Mouse (Mus musculus): ENCODE measurements around the gene Hand1. TPM values are rescaled to one million over a fixed set of nuclear protein-coding genes. Genes with fewer than 3 reads are reported as not detected.
A peak's percentile ranks its signal among the peaks of the same experiment; 100 is the strongest.

Gene Hand1
- polyA plus RNA-seq, 1 experiment from 2014 or later, result 36.6 TPM

- 1% methylated on average over 70 of the region's 85 CpGs for WGBS
Measured at GRCm38 (mm10) chr11:57801766-57802510, 30.7 kb downstream of the Hand1 start.

GRCm38 (mm10) chr11:57800971-57801765, 31.4 kb downstream of the Hand1 start, which contains the start of gene Sap30l:
TSS of gene Sap30l (plus strand) at chr11:57801637.
- Histone ChIP-seq H3K4me1 (replicated peaks; ENCODE audit: control insufficient read depth, insufficient read depth, low read length) (peaks cover 18% of the 10 kb centered on the region), H3K27ac (ENCODE audit: low read depth) (peak within 1 kb of the TSS; percentile 75), H3K9me3 (ENCODE audit: control insufficient read depth, low read length) (no peaks in the 10 kb centered on the region), H3K9ac (ENCODE audit: low read length) (peak within 1 kb of the TSS; percentile 84), H3K4me3 (ENCODE audit: low read depth, low read length) (peak within 1 kb of the TSS; percentile 83), H3K27me3 (replicated peaks; ENCODE audit: control insufficient read depth, insufficient read depth, low read length) (no peaks in the 10 kb centered on the region), H3K4me2 (ENCODE audit: low read length) (peak within 1 kb of the TSS; percentile 66), H3K36me3 (ENCODE audit: control insufficient read depth, insufficient read depth, low read length) (peaks cover 4% of the 10 kb centered on the region)
- DNase-seq (ENCODE audit: low spot score), result peak; percentile 97
- peak; percentile 97 for ATAC-seq (replicated peaks; ENCODE audit: low FRiP score, low TSS enrichment, low read depth)
- under 1% methylated on average over 58 of the region's 66 CpGs for WGBS

More at GRCm38 (mm10) chr11:57801766-57802510, 30.7 kb downstream of the Hand1 start:
- peak overlapping the region; percentile 83 for H3K4me3 ChIP-seq (ENCODE audit: low read depth, low read length)
- DNase-seq (ENCODE audit: low spot score) (peak; percentile 81), ATAC-seq (replicated peaks; ENCODE audit: low FRiP score, low TSS enrichment, low read depth) (peak; percentile 59)
- peak overlapping the region; percentile 84 for H3K9ac ChIP-seq (ENCODE audit: low read length)
- H3K4me2 ChIP-seq (ENCODE audit: low read length), result peak overlapping the region; percentile 66
- H3K4me1 ChIP-seq (replicated peaks; ENCODE audit: control insufficient read depth, insufficient read depth, low read length), result peaks cover 18% of the 10 kb centered on the region
- peak overlapping the region; percentile 75 for H3K27ac ChIP-seq (ENCODE audit: low read depth)
- no peaks in the 10 kb centered on the region for H3K9me3 ChIP-seq (ENCODE audit: control insufficient read depth, low read length)
- H3K27me3 ChIP-seq (replicated peaks; ENCODE audit: control insufficient read depth, insufficient read depth, low read length), result no peaks in the 10 kb centered on the region
- H3K36me3 ChIP-seq (ENCODE audit: control insufficient read depth, insufficient read depth, low read length), result peaks cover 12% of the 10 kb centered on the region

- no peaks in the 10 kb centered on the region for H3K36me3 ChIP-seq (ENCODE audit: control insufficient read depth, insufficient read depth, low read length)
- peak overlapping the region; percentile 84 for H3K9ac ChIP-seq (ENCODE audit: low read length)
- no peaks in the 10 kb centered on the region for H3K9me3 ChIP-seq (ENCODE audit: control insufficient read depth, low read length)
- no peak for ATAC-seq (replicated peaks; ENCODE audit: low FRiP score, low TSS enrichment, low read depth)
- DNase-seq (ENCODE audit: low spot score), result peak; percentile 70
- peak overlapping the region; percentile 66 for H3K4me2 ChIP-seq (ENCODE audit: low read length)
- H3K27ac ChIP-seq (ENCODE audit: low read depth), result peak overlapping the region; percentile 71
- no peaks in the 10 kb centered on the region for H3K27me3 ChIP-seq (replicated peaks; ENCODE audit: control insufficient read depth, insufficient read depth, low read length)
- H3K4me1 ChIP-seq (replicated peaks; ENCODE audit: control insufficient read depth, insufficient read depth, low read length), result peaks cover 18% of the 10 kb centered on the region
- peak overlapping the region; percentile 83 for H3K4me3 ChIP-seq (ENCODE audit: low read depth, low read length)
- 11% methylated on average over 22 of the region's 22 CpGs for WGBS
Measured at GRCm38 (mm10) chr11:57800266-57800951, 32.2 kb downstream of the Hand1 start.

GRCm38 (mm10) chr11:57799456-57799855, 33.2 kb downstream of the Hand1 start:
- WGBS, result 84% methylated on average over 10 of the region's 10 CpGs
- no peak overlapping the region for H3K4me2 ChIP-seq (ENCODE audit: low read length)
- no peaks in the 10 kb centered on the region for H3K36me3 ChIP-seq (ENCODE audit: control insufficient read depth, insufficient read depth, low read length)
- no peaks in the 10 kb centered on the region for H3K9me3 ChIP-seq (ENCODE audit: control insufficient read depth, low read length)
- no peaks in the 10 kb centered on the region for H3K27me3 ChIP-seq (replicated peaks; ENCODE audit: control insufficient read depth, insufficient read depth, low read length)
- H3K9ac ChIP-seq (ENCODE audit: low read length), result no peak overlapping the region
- ATAC-seq (replicated peaks; ENCODE audit: low FRiP score, low TSS enrichment, low read depth), result no peak
- DNase-seq (ENCODE audit: low spot score), result no peak
- H3K4me3 ChIP-seq (ENCODE audit: low read depth, low read length), result no peak overlapping the region
- H3K4me1 ChIP-seq (replicated peaks; ENCODE audit: control insufficient read depth, insufficient read depth, low read length), result peaks cover 18% of the 10 kb centered on the region
- H3K27ac ChIP-seq (ENCODE audit: low read depth), result no peak overlapping the region

GRCm38 (mm10) chr11:57797828-57798227, 34.8 kb downstream of the Hand1 start:
- no peak overlapping the region for H3K27ac ChIP-seq (ENCODE audit: low read depth)
- H3K9ac ChIP-seq (ENCODE audit: low read length), result no peak overlapping the region
- no peak overlapping the region for H3K4me2 ChIP-seq (ENCODE audit: low read length)
- no peak for ATAC-seq (replicated peaks; ENCODE audit: low FRiP score, low TSS enrichment, low read depth)
- H3K4me1 ChIP-seq (replicated peaks; ENCODE audit: control insufficient read depth, insufficient read depth, low read length), result peaks cover 7% of the 10 kb centered on the region; the same call in 1 of the 2 replicates
- H3K27me3 ChIP-seq (replicated peaks; ENCODE audit: control insufficient read depth, insufficient read depth, low read length), result no peaks in the 10 kb centered on the region
- WGBS, result 90% methylated on average over 8 of the region's 9 CpGs
- DNase-seq (ENCODE audit: low spot score), result no peak
- H3K36me3 ChIP-seq (ENCODE audit: control insufficient read depth, insufficient read depth, low read length), result no peaks in the 10 kb centered on the region
- no peaks in the 10 kb centered on the region for H3K9me3 ChIP-seq (ENCODE audit: control insufficient read depth, low read length)
- no peak overlapping the region for H3K4me3 ChIP-seq (ENCODE audit: low read depth, low read length)

GRCm38 (mm10) chr11:57795086-57795485, 37.5 kb downstream of the Hand1 start:
- Histone ChIP-seq H3K4me1 (replicated peaks; ENCODE audit: control insufficient read depth, insufficient read depth, low read length) (0 out of 2 replicates have a peak, but pooled peaks cover under 1% of the 10 kb centered on the region), H3K4me3 (ENCODE audit: low read depth, low read length) (no peak overlapping the region), H3K27ac (ENCODE audit: low read depth) (no peak overlapping the region), H3K9me3 (ENCODE audit: control insufficient read depth, low read length) (no peaks in the 10 kb centered on the region), H3K27me3 (replicated peaks; ENCODE audit: control insufficient read depth, insufficient read depth, low read length) (no peaks in the 10 kb centered on the region), H3K9ac (ENCODE audit: low read length) (no peak overlapping the region), H3K4me2 (ENCODE audit: low read length) (no peak overlapping the region), H3K36me3 (ENCODE audit: control insufficient read depth, insufficient read depth, low read length) (no peaks in the 10 kb centered on the region)
- no peak for ATAC-seq (replicated peaks; ENCODE audit: low FRiP score, low TSS enrichment, low read depth)
- WGBS, result 55% methylated on average over 6 of the region's 6 CpGs
- DNase-seq (ENCODE audit: low spot score), result no peak

- Histone ChIP-seq H3K27ac (ENCODE audit: low read depth) (no peak overlapping the region), H3K27me3 (replicated peaks; ENCODE audit: control insufficient read depth, insufficient read depth, low read length) (no peaks in the 10 kb centered on the region), H3K4me1 (replicated peaks; ENCODE audit: control insufficient read depth, insufficient read depth, low read length) (no peaks in the 10 kb centered on the region), H3K36me3 (ENCODE audit: control insufficient read depth, insufficient read depth, low read length) (no peaks in the 10 kb centered on the region), H3K9ac (ENCODE audit: low read length) (no peak overlapping the region), H3K9me3 (ENCODE audit: control insufficient read depth, low read length) (no peaks in the 10 kb centered on the region), H3K4me3 (ENCODE audit: low read depth, low read length) (no peak overlapping the region), H3K4me2 (ENCODE audit: low read length) (peak overlapping the region; percentile 11; the same call in 1 of the 2 replicates)
- 31% methylated on average over 21 of the region's 21 CpGs for WGBS
- no peak for ATAC-seq (replicated peaks; ENCODE audit: low FRiP score, low TSS enrichment, low read depth)
- no peak for DNase-seq (ENCODE audit: low spot score)
Measured at GRCm38 (mm10) chr11:57790866-57791535, 41.6 kb downstream of the Hand1 start.

- Histone ChIP-seq H3K36me3 (ENCODE audit: control insufficient read depth, insufficient read depth, low read length) (no peaks in the 10 kb centered on the region), H3K27me3 (replicated peaks; ENCODE audit: control insufficient read depth, insufficient read depth, low read length) (no peaks in the 10 kb centered on the region), H3K4me1 (replicated peaks; ENCODE audit: control insufficient read depth, insufficient read depth, low read length) (no peaks in the 10 kb centered on the region), H3K4me3 (ENCODE audit: low read depth, low read length) (no peak overlapping the region), H3K4me2 (ENCODE audit: low read length) (no peak overlapping the region), H3K27ac (ENCODE audit: low read depth) (no peak overlapping the region), H3K9ac (ENCODE audit: low read length) (no peak overlapping the region), H3K9me3 (ENCODE audit: control insufficient read depth, low read length) (no peaks in the 10 kb centered on the region)
- DNase-seq (ENCODE audit: low spot score) (peak; percentile 74), ATAC-seq (replicated peaks; ENCODE audit: low FRiP score, low TSS enrichment, low read depth) (no peak)
- WGBS, result 37% methylated on average over 3 of the region's 3 CpGs
Measured at GRCm38 (mm10) chr11:57787913-57788312, 44.7 kb downstream of the Hand1 start.

Measured in intestine, embryonic 14.5 days (tissue).